Mouse (Mus musculus): ENCODE measurements at regions not wholly inside any gene's neighbourhood (a gene's known extent, or its start where the extent isn't known, plus 50 kb on each side); places are given as distances from the start of the nearest gene placed in this dataset.

DNA sequence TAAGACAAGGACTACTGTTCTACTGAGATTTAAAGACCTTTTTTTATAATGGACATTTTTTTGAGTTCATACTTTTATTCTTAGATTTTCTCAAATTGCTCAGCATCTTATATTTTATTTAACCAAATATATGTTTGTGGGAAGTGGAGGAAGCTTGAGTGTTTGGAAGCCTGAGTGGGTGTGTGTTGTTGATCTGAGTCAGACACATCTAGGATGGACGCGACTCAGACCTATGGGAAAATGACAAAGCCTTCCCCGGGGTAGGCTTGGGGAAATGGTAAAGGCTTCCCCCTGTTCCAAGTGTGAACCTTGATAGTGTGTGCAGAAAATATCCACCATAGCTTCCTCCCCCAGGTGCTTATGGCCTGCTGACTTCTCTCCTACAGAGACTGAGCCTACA is 283.6 kb upstream of the Prkd1 start:
- ATAC-seq (no peak), DNase-seq (ENCODE audit: low read depth, low spot score) (no peak)
- ChIA-PET POLR2A (no interaction called here), CTCF (interaction anchor here (1.7 kb wide), 1 partner anchor 11 kb away, joined by 8 read pairs; no protein-coding TSS in a partner anchor)
- no peak for TF ChIP-seq CTCF (IDR thresholded peaks at IDR 0.05)
- H3K27me3 ChIP-seq = no peaks in the 10 kb centered on the region
- in situ Hi-C loops (cut with MboI; ENCODE audit: low pct_unique_long_range_greater_than_20kb) = no loop called here

DNA sequence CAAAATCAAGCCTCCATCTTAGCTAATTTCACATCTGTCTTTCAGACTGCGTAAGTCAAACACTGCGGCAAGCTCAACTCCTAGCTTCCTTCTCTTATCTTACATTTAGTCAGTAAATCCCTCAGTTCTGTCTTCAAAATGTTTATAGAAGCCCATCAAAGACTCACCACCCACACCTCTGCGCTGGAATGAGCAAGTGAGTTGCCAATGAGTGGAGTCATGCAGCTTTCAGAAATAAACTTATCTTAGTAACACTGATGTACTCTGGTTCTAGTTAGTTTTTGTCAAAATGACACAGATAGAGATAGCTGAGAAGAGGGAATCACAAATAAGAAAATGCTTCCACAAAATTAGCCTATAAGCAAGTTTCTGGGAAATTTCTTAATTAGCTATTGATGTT is 280.7 kb upstream of the Prkd1 start:
- POLR2A ChIA-PET = no interaction called here
- no peak for ATAC-seq

DNA sequence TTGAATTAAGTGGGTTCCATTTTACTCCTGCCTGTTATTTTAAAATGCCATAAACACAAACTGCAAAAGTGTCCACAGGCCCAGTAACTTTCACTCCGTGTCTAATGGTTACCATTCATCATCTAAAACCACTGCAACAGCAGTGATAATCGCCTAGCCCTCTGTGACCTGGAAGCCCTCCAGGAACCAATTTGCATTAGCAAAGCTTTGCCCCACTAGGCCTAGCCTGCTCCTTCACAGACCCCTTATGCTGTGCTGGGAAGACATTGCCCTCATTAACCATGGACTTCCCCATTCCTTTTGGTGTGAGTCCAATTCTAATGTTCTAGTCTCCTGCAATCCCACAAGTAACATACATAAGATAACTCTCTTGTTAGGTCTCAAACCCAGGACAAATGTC is 277.3 kb upstream of the Prkd1 start:
- TF ChIP-seq CTCF (IDR thresholded peaks at IDR 0.05) = no peak
- POLR2A ChIA-PET = no interaction called here
- ATAC-seq (no peak), DNase-seq (ENCODE audit: low read depth, low spot score) (no peak)
- in situ Hi-C loops (cut with MboI; ENCODE audit: low pct_unique_long_range_greater_than_20kb) = no loop called here
- H3K27me3 ChIP-seq = peaks cover 3% of the 10 kb centered on the region
- CTCF ChIA-PET = no interaction called here

More for the DNA sequence above, 280.7 kb upstream of the Prkd1 start:
- TF ChIP-seq CTCF (IDR thresholded peaks at IDR 0.05) = no peak
- CTCF ChIA-PET = no interaction called here
- DNase-seq (ENCODE audit: low read depth, low spot score) = no peak
- in situ Hi-C loops (cut with MboI; ENCODE audit: low pct_unique_long_range_greater_than_20kb) = no loop called here
- H3K27me3 ChIP-seq = no peaks in the 10 kb centered on the region

DNA sequence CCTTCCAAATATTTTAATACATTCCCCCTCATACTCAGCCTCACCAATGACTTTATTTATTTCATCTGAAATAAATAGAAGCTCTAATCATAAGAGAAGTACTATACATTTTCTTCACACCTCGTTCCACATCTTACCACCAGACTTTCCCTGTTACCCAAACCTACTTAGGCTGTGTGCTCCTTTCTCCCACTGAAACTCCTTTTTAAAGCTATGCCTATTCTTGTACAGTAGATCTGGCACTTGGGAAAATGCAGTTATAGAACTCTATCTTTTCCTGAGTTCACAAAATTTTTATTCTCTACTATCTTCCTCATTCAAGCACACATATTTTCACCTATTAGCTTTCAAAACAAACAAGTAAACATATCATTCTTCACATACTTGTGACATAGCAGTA is 272.8 kb upstream of the Prkd1 start:
- ATAC-seq = no peak
- ChIA-PET POLR2A (no interaction called here), CTCF (interaction anchor here (1.7 kb wide), 1 partner anchor 22 kb away, joined by 5 read pairs; no protein-coding TSS in a partner anchor)
- no peak for TF ChIP-seq CTCF (IDR thresholded peaks at IDR 0.05)
- in situ Hi-C loops (cut with MboI; ENCODE audit: low pct_unique_long_range_greater_than_20kb) = no loop called here
- no peak for DNase-seq (ENCODE audit: low read depth, low spot score)
- peaks cover 3% of the 10 kb centered on the region for H3K27me3 ChIP-seq

DNA sequence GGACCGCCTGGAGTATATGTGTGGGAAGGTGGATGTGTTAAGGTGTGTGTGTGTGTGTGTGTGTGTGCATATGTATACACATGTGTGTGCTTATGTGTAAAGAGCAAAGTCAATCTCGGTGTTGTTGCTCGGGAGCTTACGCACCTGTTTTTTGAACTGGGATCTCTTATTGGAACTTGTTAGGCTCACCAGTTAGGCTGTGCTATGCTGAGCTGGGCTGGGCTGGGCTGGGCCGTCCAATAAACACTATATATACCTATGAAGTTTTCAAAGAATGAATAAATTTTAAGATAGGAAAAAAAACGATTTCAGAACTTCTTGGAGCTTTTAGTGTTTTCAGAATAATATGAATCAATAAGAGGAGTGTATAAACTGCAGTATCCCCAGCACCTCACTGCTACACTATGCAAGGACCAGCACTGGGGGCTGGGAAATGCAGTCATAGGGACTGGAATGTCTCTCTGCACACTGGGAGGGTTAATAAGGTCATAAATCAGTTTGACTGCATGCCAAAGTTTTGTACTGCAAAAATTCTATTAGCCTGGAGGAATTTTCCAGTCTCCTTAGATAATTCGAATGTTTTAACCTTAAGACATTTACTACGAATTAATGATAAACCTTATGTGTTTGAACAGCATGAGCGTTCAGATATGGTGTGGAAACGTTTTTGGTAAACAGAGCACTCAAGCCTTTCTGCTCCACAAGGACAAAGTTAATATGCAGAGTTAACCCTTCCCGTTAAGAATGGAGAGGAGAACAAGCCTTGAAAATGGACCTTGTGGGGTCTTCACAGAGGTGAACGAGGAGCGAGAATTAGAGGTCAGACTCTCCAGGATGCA is 250.9 kb upstream of the Prkd1 start:
- peak; percentile 71 for ATAC-seq
- in situ Hi-C loops (cut with MboI; ENCODE audit: low pct_unique_long_range_greater_than_20kb) = no loop called here
- DNase-seq (ENCODE audit: low read depth, low spot score) = peak; percentile 3

DNA sequence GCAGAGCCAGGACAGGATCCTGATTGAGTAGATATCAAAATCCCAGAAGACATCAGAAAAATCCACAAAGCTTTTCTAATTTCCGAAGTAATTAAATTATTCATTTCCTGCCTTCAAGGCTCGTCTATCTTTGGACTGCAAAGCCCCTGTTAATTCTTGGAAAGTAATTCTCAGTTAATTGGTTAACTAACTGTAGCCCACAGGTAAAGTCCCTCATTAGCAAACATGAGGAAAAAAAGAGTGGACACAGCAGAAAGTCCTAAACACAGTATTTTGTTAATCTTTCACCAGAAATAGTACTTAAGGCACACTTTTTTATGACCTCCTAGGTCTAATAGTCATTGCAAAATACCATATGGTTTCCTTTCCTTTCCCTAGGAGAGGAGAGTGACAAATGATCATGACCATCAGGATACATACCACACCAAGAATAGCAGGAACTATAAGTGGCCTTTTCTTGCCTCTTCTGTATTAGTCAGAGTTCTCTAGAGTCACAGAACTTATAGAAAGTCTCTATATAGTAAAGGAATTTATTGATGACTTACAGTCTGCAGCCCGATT is 248.8 kb upstream of the Prkd1 start:
- in situ Hi-C loops (cut with MboI; ENCODE audit: low pct_unique_long_range_greater_than_20kb) = no loop called here
- CTCF ChIA-PET = no interaction called here
- TF ChIP-seq CTCF (IDR thresholded peaks at IDR 0.05) = no peak

More for the DNA sequence above, 250.9 kb upstream of the Prkd1 start:
- CTCF ChIA-PET = no interaction called here
- POLR2A ChIA-PET = no interaction called here
- TF ChIP-seq CTCF (IDR thresholded peaks at IDR 0.05) = no peak
- H3K27me3 ChIP-seq = no peaks in the 10 kb centered on the region

DNA sequence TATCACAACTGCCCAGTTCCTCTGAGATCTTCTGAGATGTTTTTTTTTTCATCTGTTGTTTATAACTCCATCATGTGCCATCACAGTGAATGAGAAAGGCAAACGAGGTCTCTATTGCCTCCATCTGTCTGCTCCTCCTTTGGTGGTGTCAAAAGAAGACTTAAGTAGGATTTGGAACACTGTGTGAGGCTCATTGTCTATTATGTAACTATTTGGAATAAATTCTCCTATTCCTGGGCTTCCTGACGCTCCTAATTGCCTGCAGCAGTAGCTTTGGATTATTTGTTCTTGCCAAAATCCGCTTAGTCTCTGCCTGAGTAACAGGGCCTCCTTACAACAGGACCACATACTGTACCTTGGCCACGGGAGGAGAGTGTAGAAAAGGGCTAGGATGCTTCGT is 244.7 kb upstream of the Prkd1 start:
- in situ Hi-C loops (cut with MboI; ENCODE audit: low pct_unique_long_range_greater_than_20kb) = no loop called here

More for the DNA sequence above, 248.8 kb upstream of the Prkd1 start:
- POLR2A ChIA-PET = no interaction called here
- no peaks in the 10 kb centered on the region for H3K27me3 ChIP-seq
- ATAC-seq = no peak
- peak; percentile 4 for DNase-seq (ENCODE audit: low read depth, low spot score)

DNA sequence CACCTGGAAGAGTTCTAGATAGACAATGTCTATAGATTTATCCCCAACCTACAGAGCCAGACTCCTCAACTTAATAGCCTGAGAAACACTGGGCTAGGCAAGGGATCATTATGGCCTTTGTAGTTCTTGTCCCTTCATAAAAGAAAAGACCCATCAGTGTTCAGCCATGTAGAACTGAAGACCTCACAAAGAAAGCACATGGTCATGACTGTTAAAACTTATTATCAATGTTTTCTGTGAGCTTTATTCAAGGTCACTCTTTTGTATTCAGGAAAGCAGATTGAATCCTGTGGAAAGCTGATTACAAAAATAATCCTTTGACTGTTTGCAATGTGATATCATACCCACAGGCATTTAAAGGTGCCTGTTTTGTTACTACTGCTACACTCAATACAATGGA is 226.9 kb upstream of the Prkd1 start:
- DNase-seq (ENCODE audit: low read depth, low spot score) = no peak
- POLR2A ChIA-PET = no interaction called here
- H3K27me3 ChIP-seq = peaks cover 3% of the 10 kb centered on the region
- no peak for TF ChIP-seq CTCF (IDR thresholded peaks at IDR 0.05)
- CTCF ChIA-PET = interaction anchor here (1.3 kb wide), 1 partner anchor 117 kb away, joined by 3 read pairs; no protein-coding TSS in a partner anchor
- in situ Hi-C loops (cut with MboI; ENCODE audit: low pct_unique_long_range_greater_than_20kb) = no loop called here
- ATAC-seq = no peak

More for the DNA sequence above, 244.7 kb upstream of the Prkd1 start:
- no peak for TF ChIP-seq CTCF (IDR thresholded peaks at IDR 0.05)
- no peak for DNase-seq (ENCODE audit: low read depth, low spot score)
- CTCF ChIA-PET = no interaction called here
- POLR2A ChIA-PET = no interaction called here
- ATAC-seq = no peak
- H3K27me3 ChIP-seq = no peaks in the 10 kb centered on the region

DNA sequence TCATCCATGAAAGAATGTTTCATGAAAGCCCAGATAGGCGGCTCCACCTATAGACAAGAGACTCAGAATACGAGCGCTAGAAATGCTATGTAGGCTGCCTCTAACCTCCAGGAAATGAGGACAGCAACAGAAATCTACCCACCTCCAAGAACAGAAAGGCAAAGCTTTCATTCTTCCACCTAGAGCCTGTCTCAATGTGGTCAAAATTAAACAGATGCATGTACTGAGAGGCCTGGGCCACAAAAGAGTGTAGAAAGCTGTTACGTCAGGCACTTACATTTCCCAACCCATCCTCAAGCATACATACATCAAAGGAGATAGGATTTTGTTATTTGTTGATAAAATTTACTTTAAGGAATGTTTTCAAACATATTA is 225.1 kb upstream of the Prkd1 start:
- peaks cover 3% of the 10 kb centered on the region for H3K27me3 ChIP-seq
- TF ChIP-seq CTCF (IDR thresholded peaks at IDR 0.05) = no peak
- in situ Hi-C loops (cut with MboI; ENCODE audit: low pct_unique_long_range_greater_than_20kb) = no loop called here
- no peak for DNase-seq (ENCODE audit: low read depth, low spot score)
- no peak for ATAC-seq
- ChIA-PET CTCF (no interaction called here), POLR2A (no interaction called here)

DNA sequence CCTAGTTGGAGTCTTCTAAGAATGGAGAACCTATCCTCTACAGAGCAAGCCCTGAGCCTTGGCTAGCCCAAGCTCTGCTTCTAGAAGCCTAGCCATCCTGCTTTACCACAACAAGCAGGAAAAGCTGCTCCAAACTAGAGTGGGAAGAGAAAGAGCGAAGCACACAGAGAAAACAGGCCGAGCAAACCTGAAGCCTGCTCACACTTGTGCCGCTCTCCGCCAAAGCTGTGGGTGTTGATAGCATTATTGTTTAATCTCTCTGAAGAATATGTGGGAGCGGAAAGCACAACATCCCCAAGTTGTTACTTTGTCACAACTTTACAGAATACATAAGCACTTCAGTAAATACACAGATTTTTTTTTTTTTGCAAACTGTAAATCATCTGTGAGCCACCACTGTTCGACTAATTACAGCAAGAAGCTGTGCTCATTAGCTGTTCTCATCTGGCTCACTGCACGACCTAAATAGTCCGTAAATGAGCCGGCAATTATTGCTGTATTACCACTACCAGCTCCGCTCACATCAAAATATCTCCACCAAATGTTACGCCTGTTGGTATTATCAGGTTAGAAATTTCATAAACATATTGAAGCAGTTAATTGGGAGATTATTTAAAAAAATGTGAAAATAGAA is 224.6 kb upstream of the Prkd1 start:
- in situ Hi-C loops (cut with MboI; ENCODE audit: low pct_unique_long_range_greater_than_20kb) = no loop called here
- peaks cover 3% of the 10 kb centered on the region for H3K27me3 ChIP-seq
- DNase-seq (ENCODE audit: low read depth, low spot score) (no peak), ATAC-seq (no peak)
- no peak for TF ChIP-seq CTCF (IDR thresholded peaks at IDR 0.05)
- ChIA-PET POLR2A (no interaction called here), CTCF (no interaction called here)

DNA sequence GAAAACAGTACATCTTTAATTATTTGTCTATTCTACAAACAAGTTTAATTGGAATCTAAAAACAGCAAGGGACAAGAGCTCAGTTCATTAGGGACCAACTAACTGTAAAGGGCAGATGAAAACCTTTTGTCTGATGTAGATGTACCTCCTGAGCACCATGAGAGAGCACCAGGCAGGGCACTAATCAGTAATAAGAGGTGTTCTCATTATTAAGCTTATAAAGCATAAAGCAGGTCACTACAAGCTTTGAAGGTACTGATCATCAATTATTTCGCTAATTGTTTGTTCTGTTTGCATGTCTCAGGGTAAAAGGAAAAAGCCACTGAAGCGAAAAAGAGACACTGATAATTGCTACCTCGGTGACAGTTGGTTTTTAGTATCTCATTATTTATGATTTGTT is 202.7 kb upstream of the Prkd1 start:
- ChIA-PET POLR2A (no interaction called here), CTCF (no interaction called here)
- in situ Hi-C loops (cut with MboI; ENCODE audit: low pct_unique_long_range_greater_than_20kb) = no loop called here
- TF ChIP-seq CTCF (IDR thresholded peaks at IDR 0.05) = no peak
- no peak for ATAC-seq
- no peak for DNase-seq (ENCODE audit: low read depth, low spot score)
- H3K27me3 ChIP-seq = no peaks in the 10 kb centered on the region
